Mouse (Mus musculus): ENCODE measurements at regions not wholly inside any gene's neighbourhood (a gene's known extent, or its start where the extent isn't known, plus 50 kb on each side); places are given as distances from the start of the nearest gene placed in this dataset.
A peak's percentile ranks its signal among the peaks of the same experiment; 100 is the strongest.
"Not testable (repeated sequence)": the region's sequence is repeated elsewhere in the genome, so short reads cannot be mapped to it uniquely, and the experiment has no call there.

DNA sequence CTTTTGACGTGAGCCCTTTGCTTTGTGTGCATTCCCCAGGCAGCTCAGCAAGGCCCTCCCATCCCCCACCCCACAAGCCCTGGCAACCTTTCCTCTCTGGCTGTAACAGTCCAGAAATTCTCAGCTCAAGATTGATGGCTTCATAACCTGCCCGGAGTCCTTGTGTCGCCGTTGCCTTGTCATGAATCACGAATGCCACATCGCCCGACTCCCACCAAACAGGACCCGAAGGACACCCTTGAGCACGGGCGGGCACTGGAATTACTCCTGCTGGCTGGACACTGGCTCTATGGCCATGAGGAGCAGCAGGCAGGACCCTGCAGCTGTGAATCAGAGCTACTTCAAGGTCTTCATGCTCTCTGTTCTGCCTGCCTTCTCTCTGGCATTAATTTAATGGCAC is 106.6 kb upstream of the Nxpe4 start:
- no peak for DNase-seq

DNA sequence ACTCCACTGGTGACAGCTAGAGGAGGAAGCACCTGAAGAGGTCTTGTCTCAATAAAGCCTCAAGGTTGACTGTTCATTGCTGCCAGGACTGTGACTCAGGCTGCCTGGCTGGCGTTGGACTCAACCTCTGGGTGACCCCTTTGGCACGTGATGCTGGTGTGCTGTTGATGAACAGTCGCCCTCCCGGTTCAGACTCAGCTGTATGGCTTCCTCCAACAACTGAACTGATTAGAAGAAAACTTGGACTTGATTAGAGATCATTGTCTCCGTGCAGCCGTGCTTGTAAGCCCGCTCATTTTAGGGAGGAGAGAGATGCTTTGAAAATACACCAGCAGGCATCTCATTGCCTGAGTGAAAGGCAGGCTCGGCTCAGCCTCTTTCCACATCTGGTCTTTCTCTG is 103.2 kb upstream of the Nxpe4 start:
- no peak for DNase-seq

- DNase-seq = no peak
These were observed 102.2 kb upstream of the Nxpe4 start for GRCm38 (mm10) chr9:48059549-48060165.

GRCm38 (mm10) chr9:48060996-48061395 is 100.8 kb upstream of the Nxpe4 start:
- DNase-seq = no peak

- DNase-seq = no peak
These were observed 95.0 kb upstream of the Nxpe4 start for GRCm38 (mm10) chr9:48066730-48067345.

- DNase-seq = no peak
These were observed 89.2 kb upstream of the Nxpe4 start for GRCm38 (mm10) chr9:48072592-48072991.

- DNase-seq = no peak
These were observed 88.7 kb upstream of the Nxpe4 start for GRCm38 (mm10) chr9:48073096-48073495.

DNA sequence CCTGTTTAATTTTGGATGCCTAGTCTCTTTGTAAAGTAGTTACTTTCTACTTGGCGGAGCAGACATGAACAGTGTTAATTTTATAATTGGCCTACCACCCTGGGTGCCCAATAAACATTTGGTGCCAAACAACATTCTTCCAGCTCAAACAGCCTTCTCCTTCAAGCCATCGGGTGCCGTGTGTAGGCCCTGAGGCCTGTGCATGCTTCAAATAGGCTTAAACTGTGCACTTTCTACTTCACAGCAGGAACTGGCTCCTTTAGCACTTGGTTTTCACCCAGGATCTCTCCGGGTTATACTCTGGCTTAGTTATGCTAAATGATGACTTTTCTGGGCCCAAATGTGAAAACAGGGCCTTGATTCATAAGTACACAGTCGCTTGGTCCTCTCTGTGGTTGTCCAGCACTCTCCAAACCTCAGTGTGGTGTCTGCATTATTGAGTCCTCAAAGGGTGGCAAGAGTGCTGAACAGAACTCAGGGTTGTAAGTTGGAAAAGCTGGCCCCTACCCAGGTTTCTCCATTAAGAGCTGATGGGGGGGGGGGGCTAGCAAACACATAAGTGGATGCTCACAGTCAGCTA is 86.1 kb upstream of the Nxpe4 start:
- DNase-seq = no peak

GRCm38 (mm10) chr9:48082461-48082860 is 79.4 kb upstream of the Nxpe4 start:
- DNase-seq = no peak

- not testable (repeated sequence) for DNase-seq
These were observed 77.6 kb upstream of the Nxpe4 start for GRCm38 (mm10) chr9:48084196-48084595.

DNA sequence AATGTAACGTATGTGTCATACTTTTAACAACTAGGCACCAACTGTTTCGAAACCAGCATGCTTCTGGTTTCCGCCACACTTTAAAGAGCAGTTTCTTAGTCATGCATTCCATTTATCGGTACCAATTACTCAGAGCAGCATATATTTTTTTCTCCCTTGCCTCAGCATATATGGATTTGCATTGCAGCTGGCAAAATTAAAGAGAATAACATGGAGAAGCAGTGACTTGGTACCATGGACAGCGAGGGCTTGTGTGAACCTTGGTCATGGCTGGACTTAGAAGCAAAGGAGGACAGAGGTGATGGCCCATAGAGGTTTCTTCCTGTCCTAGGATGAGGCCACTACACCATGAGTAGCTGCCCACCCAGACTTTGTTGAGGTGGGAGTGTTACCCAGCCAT is 72.2 kb upstream of the Nxpe4 start:
- no peak for DNase-seq

DNA sequence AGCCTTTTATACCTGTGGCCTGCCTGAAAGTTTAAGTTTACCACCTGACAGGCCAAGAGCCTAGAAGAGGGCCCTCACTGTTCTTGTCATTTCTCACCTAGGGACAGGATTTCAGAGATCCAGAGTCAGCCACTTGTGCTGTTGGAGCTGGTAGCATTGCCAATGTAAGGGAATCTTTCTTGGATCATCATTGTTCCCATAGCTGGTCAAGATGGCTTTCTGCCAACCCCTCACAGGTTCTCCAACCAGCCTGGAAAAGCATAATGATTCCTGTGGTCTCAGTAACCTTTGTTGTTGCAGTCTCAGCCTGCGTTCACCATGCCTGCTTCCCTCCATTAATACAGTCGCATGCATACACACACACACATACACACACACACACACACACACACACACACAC is 67.1 kb upstream of the Nxpe4 start:
- DNase-seq = no peak

DNA sequence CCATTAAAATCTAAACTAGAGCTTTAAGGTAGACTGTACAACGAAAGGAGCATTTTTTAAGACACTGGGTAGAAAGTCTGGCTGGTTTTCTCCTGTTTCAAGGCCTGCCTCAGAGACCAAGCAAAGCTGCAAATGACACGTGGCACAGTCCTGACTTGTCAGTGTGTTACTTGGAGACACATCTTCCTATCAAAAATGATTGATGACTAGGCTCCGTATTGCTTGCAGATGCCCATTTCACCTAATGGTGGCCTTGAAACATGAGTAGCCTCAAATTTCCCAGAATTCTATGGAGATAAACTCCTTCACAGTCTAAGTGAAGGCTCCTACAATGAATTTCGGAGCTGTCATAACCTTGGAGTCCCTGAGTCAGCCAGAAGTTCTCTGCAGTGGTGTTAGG is 62.0 kb upstream of the Nxpe4 start:
- DNase-seq = no peak

GRCm38 (mm10) chr9:48106441-48107167 is 55.2 kb upstream of the Nxpe4 start:
- DNase-seq = no peak

GRCm38 (mm10) chr9:48108994-48109619 is 52.7 kb upstream of the Nxpe4 start:
- DNase-seq = peak; percentile 66

GRCm38 (mm10) chr9:48111316-48111890 is 50.4 kb upstream of the Nxpe4 start:
- no peak for DNase-seq

All from thymus, postnatal 25 days (tissue).